Mouse (Mus musculus): Measurements from ENCODE around the gene Tax1bp1. TPM values are rescaled to one million over a fixed set of nuclear protein-coding genes. Genes with fewer than 3 reads are reported as not detected.
"Not testable (repeated sequence)": the region's sequence is repeated elsewhere in the genome, so short reads cannot be mapped to it uniquely, and the experiment has no call there.

The Tax1bp1 gene
- 90.7 and 107 TPM in 2 replicates for polyA plus RNA-seq (2015; fragmentation: Nextera tagmentation; extraction: Ambion mirVana)

GRCm38 (mm10) chr6:52713104-52713896, at the start of gene Tax1bp1:
Tax1bp1 (plus strand) TSS chr6:52713729.
- Histone ChIP-seq H3K9ac (peak within 1 kb of the TSS; percentile 95), H3K9me3 (replicated peaks) (no peaks in the 10 kb centered on the region), H3K27me3 (no peaks in the 10 kb centered on the region), H3K4me1 (replicated peaks) (peaks cover 34% of the 10 kb centered on the region), H3K4me2 (peak within 1 kb of the TSS; percentile 83), H3K36me3 (replicated peaks) (no peaks in the 10 kb centered on the region), H3K27ac (replicated peaks) (peak within 1 kb of the TSS; percentile 97), H3K4me3 (replicated peaks) (peak within 1 kb of the TSS; percentile 98)
- ATAC-seq (ENCODE audit: insufficient read depth): peak; percentile 98
- 1% methylated on average over 38 of the region's 38 CpGs for WGBS (ENCODE audit: insufficient replicate concordance)

DNA sequence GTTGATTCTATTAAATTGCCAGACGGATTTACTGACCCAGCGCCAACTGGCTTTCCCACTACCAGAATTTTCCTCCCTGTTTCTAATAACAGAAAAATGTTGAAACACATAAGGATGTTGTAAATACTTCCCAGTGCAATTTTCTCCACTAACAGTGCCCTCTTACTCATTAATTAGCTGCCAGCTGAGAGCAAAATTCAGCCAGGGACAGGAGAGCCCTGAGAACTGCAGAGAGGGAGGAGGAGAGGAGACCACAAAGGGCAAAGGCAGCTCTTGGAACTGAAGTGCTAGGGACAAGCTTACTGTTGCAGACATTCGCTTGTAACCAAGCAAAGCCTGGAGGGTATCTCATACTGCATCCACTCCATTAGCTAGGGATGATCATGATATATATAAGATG, 45.9 kb upstream of the Tax1bp1 start:
- no peaks in the 10 kb centered on the region for H3K27me3 ChIP-seq
- no peaks in the 10 kb centered on the region for H3K4me1 ChIP-seq (replicated peaks)
- H3K36me3 ChIP-seq (replicated peaks): no peaks in the 10 kb centered on the region
- H3K27ac ChIP-seq (replicated peaks): no peak overlapping the region
- WGBS (ENCODE audit: insufficient replicate concordance): 61% methylated on average over 3 of the region's 3 CpGs
- no peak for ATAC-seq (ENCODE audit: insufficient read depth)
- H3K9ac ChIP-seq: no peak overlapping the region
- no peak overlapping the region for H3K4me2 ChIP-seq
- no peaks in the 10 kb centered on the region for H3K9me3 ChIP-seq (replicated peaks)
- H3K4me3 ChIP-seq (replicated peaks): no peak overlapping the region

GRCm38 (mm10) chr6:52669878-52670277, 43.7 kb upstream of the Tax1bp1 start:
- not testable (repeated sequence) for H3K4me1 ChIP-seq (replicated peaks); H3K9ac ChIP-seq; H3K4me3 ChIP-seq (replicated peaks); ATAC-seq (ENCODE audit: insufficient read depth); H3K27ac ChIP-seq (replicated peaks); H3K9me3 ChIP-seq (replicated peaks); H3K36me3 ChIP-seq (replicated peaks); H3K4me2 ChIP-seq; H3K27me3 ChIP-seq
- 25% methylated on average over 2 of the region's 2 CpGs for WGBS (ENCODE audit: insufficient replicate concordance)

GRCm38 (mm10) chr6:52671791-52672190, 41.7 kb upstream of the Tax1bp1 start:
- Histone ChIP-seq H3K27ac (replicated peaks) (no peak overlapping the region), H3K36me3 (replicated peaks) (no peaks in the 10 kb centered on the region), H3K9ac (no peak overlapping the region), H3K4me2 (no peak overlapping the region), H3K9me3 (replicated peaks) (no peaks in the 10 kb centered on the region), H3K4me3 (replicated peaks) (no peak overlapping the region), H3K27me3 (no peaks in the 10 kb centered on the region), H3K4me1 (replicated peaks) (no peaks in the 10 kb centered on the region)
- 43% methylated on average over 8 of the region's 8 CpGs for WGBS (ENCODE audit: insufficient replicate concordance)
- ATAC-seq (ENCODE audit: insufficient read depth): no peak

- Histone ChIP-seq H3K9ac (no peak overlapping the region), H3K27ac (replicated peaks) (no peak overlapping the region), H3K4me2 (no peak overlapping the region), H3K4me3 (replicated peaks) (no peak overlapping the region), H3K36me3 (replicated peaks) (no peaks in the 10 kb centered on the region), H3K4me1 (replicated peaks) (no peaks in the 10 kb centered on the region), H3K27me3 (no peaks in the 10 kb centered on the region), H3K9me3 (replicated peaks) (no peaks in the 10 kb centered on the region)
- ATAC-seq (ENCODE audit: insufficient read depth): no peak
- 26% methylated on average over 2 of the region's 2 CpGs for WGBS (ENCODE audit: insufficient replicate concordance)
These were observed 41.0 kb upstream of the Tax1bp1 start for GRCm38 (mm10) chr6:52672539-52672938.

- Histone ChIP-seq H3K9me3 (replicated peaks) (no peaks in the 10 kb centered on the region), H3K4me3 (replicated peaks) (no peak overlapping the region), H3K27ac (replicated peaks) (no peak overlapping the region), H3K4me2 (no peak overlapping the region), H3K27me3 (no peaks in the 10 kb centered on the region), H3K36me3 (replicated peaks) (no peaks in the 10 kb centered on the region), H3K4me1 (replicated peaks) (no peaks in the 10 kb centered on the region), H3K9ac (no peak overlapping the region)
- WGBS (ENCODE audit: insufficient replicate concordance): 69% methylated on average over 7 of the region's 7 CpGs
- no peak for ATAC-seq (ENCODE audit: insufficient read depth)
These were observed 39.8 kb upstream of the Tax1bp1 start for GRCm38 (mm10) chr6:52673706-52674105.

DNA sequence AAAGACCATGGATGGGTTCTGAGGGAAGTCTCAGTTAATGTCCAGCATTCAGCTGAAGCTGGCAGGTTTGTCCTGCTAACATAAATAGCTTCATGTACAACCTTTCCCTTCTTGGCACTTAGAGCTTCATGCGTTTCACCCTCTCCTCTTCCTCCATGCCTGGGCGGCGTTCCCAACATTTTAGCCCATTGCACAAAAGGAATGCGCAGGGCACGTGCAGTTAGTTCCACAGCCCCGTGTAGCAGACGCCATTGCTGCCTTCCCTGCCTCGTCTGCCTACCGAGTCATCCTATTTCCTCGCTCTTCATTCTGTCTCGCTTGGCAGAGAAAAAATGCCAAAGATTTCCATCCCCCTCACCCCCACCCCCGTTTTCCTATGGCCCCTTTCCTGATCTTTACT, 39.0 kb upstream of the Tax1bp1 start:
- WGBS (ENCODE audit: insufficient replicate concordance): 67% methylated on average over 12 of the region's 12 CpGs
- H3K9me3 ChIP-seq (replicated peaks): no peaks in the 10 kb centered on the region

GRCm38 (mm10) chr6:52675222-52675921, 38.2 kb upstream of the Tax1bp1 start:
- Histone ChIP-seq H3K27me3 (no peaks in the 10 kb centered on the region), H3K4me2 (no peak overlapping the region), H3K36me3 (replicated peaks) (no peaks in the 10 kb centered on the region), H3K4me3 (replicated peaks) (no peak overlapping the region), H3K9ac (no peak overlapping the region), H3K4me1 (replicated peaks) (peaks cover under 1% of the 10 kb centered on the region; the same call in 1 of the 2 replicates), H3K27ac (replicated peaks) (no peak overlapping the region), H3K9me3 (replicated peaks) (no peaks in the 10 kb centered on the region)
- no peak for ATAC-seq (ENCODE audit: insufficient read depth)
- 52% methylated on average over 4 of the region's 4 CpGs for WGBS (ENCODE audit: insufficient replicate concordance)

More for the DNA sequence above, 39.0 kb upstream of the Tax1bp1 start:
- Histone ChIP-seq H3K4me3 (replicated peaks) (no peak overlapping the region), H3K27me3 (no peaks in the 10 kb centered on the region), H3K4me1 (replicated peaks) (no peaks in the 10 kb centered on the region), H3K9ac (no peak overlapping the region), H3K27ac (replicated peaks) (no peak overlapping the region), H3K36me3 (replicated peaks) (no peaks in the 10 kb centered on the region), H3K4me2 (no peak overlapping the region)
- ATAC-seq (ENCODE audit: insufficient read depth): no peak

DNA sequence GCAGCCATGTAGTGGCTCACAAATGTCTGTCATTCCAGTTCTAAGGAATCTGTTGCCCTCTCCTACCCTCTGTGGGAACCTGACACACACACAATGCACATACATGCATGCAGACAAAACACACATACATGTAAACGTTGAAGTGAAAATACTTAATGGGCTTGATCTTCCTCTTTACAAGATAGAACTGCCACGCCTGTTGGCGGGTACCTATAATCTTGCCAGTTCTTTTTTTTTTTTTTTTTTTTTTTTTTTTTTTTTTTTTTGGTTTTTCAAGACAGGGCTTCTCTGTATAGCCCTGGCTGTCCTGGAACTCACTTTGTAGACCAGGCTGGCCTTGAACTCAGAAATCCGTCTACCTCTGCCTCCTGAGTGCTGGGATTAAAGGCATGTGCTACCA, 36.0 kb upstream of the Tax1bp1 start:
- H3K36me3 ChIP-seq (replicated peaks); ATAC-seq (ENCODE audit: insufficient read depth); H3K27me3 ChIP-seq; H3K4me1 ChIP-seq (replicated peaks); H3K9me3 ChIP-seq (replicated peaks); H3K27ac ChIP-seq (replicated peaks); H3K4me2 ChIP-seq; H3K4me3 ChIP-seq (replicated peaks); H3K9ac ChIP-seq: not testable (repeated sequence)
- 45% methylated on average over 4 of the region's 4 CpGs for WGBS (ENCODE audit: insufficient replicate concordance)

GRCm38 (mm10) chr6:52679565-52679964, 34.0 kb upstream of the Tax1bp1 start:
- 56% methylated on average over 9 of the region's 9 CpGs for WGBS (ENCODE audit: insufficient replicate concordance)
- Histone ChIP-seq H3K9me3 (replicated peaks) (no peaks in the 10 kb centered on the region), H3K4me2 (no peak overlapping the region), H3K36me3 (replicated peaks) (no peaks in the 10 kb centered on the region), H3K27ac (replicated peaks) (no peak overlapping the region), H3K27me3 (no peaks in the 10 kb centered on the region), H3K9ac (no peak overlapping the region), H3K4me1 (replicated peaks) (peaks cover 5% of the 10 kb centered on the region; the same call in 1 of the 2 replicates), H3K4me3 (replicated peaks) (no peak overlapping the region)
- ATAC-seq (ENCODE audit: insufficient read depth): no peak

DNA sequence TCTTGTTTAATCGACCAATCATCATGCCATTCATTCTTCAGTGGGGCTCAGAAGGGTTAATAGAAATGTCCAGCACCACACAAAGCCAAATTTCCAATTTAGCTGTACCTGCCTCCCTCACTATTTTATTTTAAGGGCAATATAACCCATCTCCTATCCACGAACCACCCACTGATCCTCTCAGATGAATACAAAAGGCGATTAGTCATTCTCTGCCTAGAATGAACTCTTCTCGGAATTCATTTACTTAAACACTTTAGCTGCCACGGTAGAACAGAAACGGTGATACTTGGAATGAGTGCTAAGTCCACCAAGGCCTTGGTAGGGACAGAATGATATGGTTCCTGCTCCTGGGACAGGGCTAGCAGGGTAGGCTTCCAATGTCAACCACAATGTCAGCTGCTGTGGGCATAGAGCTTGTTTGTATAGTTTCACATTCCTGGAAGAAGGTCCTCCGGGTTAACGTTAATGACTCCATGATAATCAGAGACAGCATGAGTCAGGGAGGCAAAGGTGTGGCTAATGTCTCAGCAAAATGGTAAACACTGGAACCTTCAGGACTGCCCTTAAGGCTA, 33.0 kb upstream of the Tax1bp1 start:
- H3K9me3 ChIP-seq (replicated peaks): no peaks in the 10 kb centered on the region
- no peak overlapping the region for H3K27ac ChIP-seq (replicated peaks)
- H3K36me3 ChIP-seq (replicated peaks): no peaks in the 10 kb centered on the region
- H3K27me3 ChIP-seq: no peaks in the 10 kb centered on the region
- H3K4me3 ChIP-seq (replicated peaks): no peak overlapping the region
- ATAC-seq (ENCODE audit: insufficient read depth): no peak
- peaks cover 5% of the 10 kb centered on the region; the same call in 1 of the 2 replicates for H3K4me1 ChIP-seq (replicated peaks)
- H3K9ac ChIP-seq: no peak overlapping the region
- H3K4me2 ChIP-seq: no peak overlapping the region
- 47% methylated on average over 8 of the region's 8 CpGs for WGBS (ENCODE audit: insufficient replicate concordance)

Data from liver, embryonic 15.5 days (tissue).